Mouse (Mus musculus) liver, embryonic 12.5 days (tissue): ENCODE results near the gene Gpatch2. TPM values are rescaled to one million over a fixed set of nuclear protein-coding genes. Genes with fewer than 3 reads are reported as not detected.
A peak's percentile ranks its signal among the peaks of the same experiment; 100 is the strongest.

Experiments used
- ATAC-seq: fragments of 200-750 bp; cut with Nextera tagmentation; 2 replicates; pipeline ENCODE4 v1.8.0; 2017; ENCODE audit warnings: moderate number of reproducible peaks, mild to moderate bottlenecking, moderate library complexity
- H3K27ac ChIP-seq: fragments of 300-500 bp; sonication (generic); 2 replicates; pipeline ENCODE4 v1.5.1; 2016; ENCODE audit warnings: mild to moderate bottlenecking
- H3K27me3 ChIP-seq: fragments of 300-500 bp; sonication (generic); replicated peaks from 2 replicates; pipeline ENCODE4 v1.6.1; 2016; ENCODE audit warnings: mild to moderate bottlenecking, moderate library complexity
- H3K36me3 ChIP-seq: fragments of 300-500 bp; sonication (generic); 2 replicates; pipeline ENCODE4 v1.6.1; 2016; ENCODE audit warnings: mild to moderate bottlenecking, moderate library complexity
- H3K4me1 ChIP-seq: fragments of 300-500 bp; sonication (generic); 2 replicates; pipeline ENCODE4 v1.6.1; 2016
- H3K4me2 ChIP-seq: fragments of 300-500 bp; sonication (generic); 2 replicates; pipeline ENCODE4 v1.6.1; 2016; ENCODE audit warnings: mild to moderate bottlenecking, moderate library complexity
- H3K4me3 ChIP-seq: fragments of 300-500 bp; sonication (generic); 2 replicates; pipeline ENCODE4 v1.5.1; 2016; ENCODE audit warnings: mild to moderate bottlenecking, moderate library complexity
- H3K9ac ChIP-seq: fragments of 300-500 bp; sonication (generic); 2 replicates; pipeline ENCODE4 v1.6.1; 2016; ENCODE audit warnings: mild to moderate bottlenecking, moderate library complexity
- H3K9me3 ChIP-seq: fragments of 300-500 bp; sonication (generic); replicated peaks from 2 replicates; pipeline ENCODE4 v1.6.1; 2016; ENCODE audit warnings: mild to moderate bottlenecking, moderate library complexity
- WGBS: fragments of 180-500 bp; shearing (Covaris S2); methylation state at CpG from one replicate; pipeline ENCODE4 v1.1.7; 2016; ENCODE audit not compliant: insufficient replicate concordance; 5-methylcytosine and 5-hydroxymethylcytosine counted together
- polyA plus RNA-seq: library from polyadenylated mRNA; unstranded; fragments of >200 nt; fragmentation: Nextera tagmentation; extraction: Ambion mirVana; gene quantifications from 2 replicates; pipeline ENCODE4 v1.2.1, GENCODE M21; 2016

The Gpatch2 gene
- polyA plus RNA-seq, 1 experiment from 2014 or later = 8.4 TPM

DNA sequence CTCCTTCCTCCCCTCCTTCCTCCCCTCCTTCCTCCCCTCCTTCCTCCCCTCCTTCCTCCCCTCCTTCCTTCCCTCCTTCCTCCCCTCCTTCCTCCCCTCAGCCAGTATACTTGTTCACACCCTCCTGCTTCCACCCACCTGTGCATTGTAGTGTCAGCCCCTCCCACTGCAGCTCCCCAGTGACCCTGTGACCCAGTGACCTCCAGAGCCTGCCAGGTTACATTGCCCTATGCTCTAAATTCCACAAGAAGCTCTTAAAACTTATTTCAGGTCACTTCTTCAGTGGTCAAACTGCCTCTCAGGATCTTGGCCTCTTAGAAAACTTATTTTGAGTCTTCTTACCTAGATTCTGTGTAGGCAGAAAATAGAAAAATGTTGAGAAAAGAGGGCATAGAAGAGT, 99.2 kb downstream of the Gpatch2 start:
- Histone ChIP-seq H3K9me3 (no peaks in the 10 kb centered on the region), H3K9ac (no peak overlapping the region), H3K27me3 (no peaks in the 10 kb centered on the region), H3K4me2 (no peak overlapping the region), H3K27ac (no peak overlapping the region), H3K4me1 (peaks cover 6% of the 10 kb centered on the region), H3K36me3 (peaks cover 4% of the 10 kb centered on the region; the same call in 1 of the 2 replicates), H3K4me3 (no peak overlapping the region)
- no peak for ATAC-seq

DNA sequence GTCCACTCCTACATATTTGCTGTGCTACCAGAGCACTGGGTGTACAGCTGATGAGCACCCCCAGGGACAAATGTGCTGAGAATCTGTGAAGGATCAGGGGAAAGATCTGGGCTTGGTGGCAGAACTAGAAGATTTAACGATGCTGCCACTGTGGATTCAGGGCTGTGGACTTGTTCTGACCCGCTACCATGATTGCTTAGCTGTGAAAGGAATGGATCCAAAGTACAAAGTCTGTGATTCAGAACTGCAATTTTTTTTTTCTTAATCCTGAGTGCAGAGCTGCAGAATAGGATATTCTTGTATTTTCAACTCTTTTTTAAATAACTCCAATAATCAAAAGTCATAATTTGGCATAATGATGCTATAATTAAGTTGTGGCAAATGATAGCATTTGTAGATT, 100.5 kb downstream of the Gpatch2 start:
- Histone ChIP-seq H3K27ac (no peak overlapping the region), H3K4me2 (no peak overlapping the region), H3K4me3 (no peak overlapping the region), H3K4me1 (peaks cover 6% of the 10 kb centered on the region), H3K9ac (no peak overlapping the region), H3K9me3 (no peaks in the 10 kb centered on the region), H3K27me3 (no peaks in the 10 kb centered on the region), H3K36me3 (peaks cover 4% of the 10 kb centered on the region; the same call in 1 of the 2 replicates)
- WGBS = 78% methylated on average over 2 of the region's 2 CpGs
- no peak for ATAC-seq

GRCm38 (mm10) chr1:187316555-187316954, 101.2 kb downstream of the Gpatch2 start:
- no peaks in the 10 kb centered on the region for H3K27me3 ChIP-seq
- H3K4me1 ChIP-seq = peaks cover 10% of the 10 kb centered on the region
- no peak overlapping the region for H3K27ac ChIP-seq
- no peak overlapping the region for H3K4me2 ChIP-seq
- 71% methylated on average over 8 of the region's 8 CpGs for WGBS
- ATAC-seq = no peak
- H3K4me3 ChIP-seq = no peak overlapping the region
- peaks cover 4% of the 10 kb centered on the region; the same call in 1 of the 2 replicates for H3K36me3 ChIP-seq
- H3K9ac ChIP-seq = no peak overlapping the region
- H3K9me3 ChIP-seq = no peaks in the 10 kb centered on the region

GRCm38 (mm10) chr1:187321814-187322213, 106.5 kb downstream of the Gpatch2 start:
- Histone ChIP-seq H3K4me2 (no peak overlapping the region), H3K9me3 (no peaks in the 10 kb centered on the region), H3K27ac (no peak overlapping the region), H3K9ac (no peak overlapping the region), H3K27me3 (no peaks in the 10 kb centered on the region), H3K4me3 (no peak overlapping the region), H3K36me3 (peaks cover under 1% of the 10 kb centered on the region; the same call in 1 of the 2 replicates), H3K4me1 (peaks cover 23% of the 10 kb centered on the region; the same call in 1 of the 2 replicates)
- peak; percentile 57; the same call in 1 of the 2 replicates for ATAC-seq
- WGBS = 29% methylated on average over 3 of the region's 3 CpGs

DNA sequence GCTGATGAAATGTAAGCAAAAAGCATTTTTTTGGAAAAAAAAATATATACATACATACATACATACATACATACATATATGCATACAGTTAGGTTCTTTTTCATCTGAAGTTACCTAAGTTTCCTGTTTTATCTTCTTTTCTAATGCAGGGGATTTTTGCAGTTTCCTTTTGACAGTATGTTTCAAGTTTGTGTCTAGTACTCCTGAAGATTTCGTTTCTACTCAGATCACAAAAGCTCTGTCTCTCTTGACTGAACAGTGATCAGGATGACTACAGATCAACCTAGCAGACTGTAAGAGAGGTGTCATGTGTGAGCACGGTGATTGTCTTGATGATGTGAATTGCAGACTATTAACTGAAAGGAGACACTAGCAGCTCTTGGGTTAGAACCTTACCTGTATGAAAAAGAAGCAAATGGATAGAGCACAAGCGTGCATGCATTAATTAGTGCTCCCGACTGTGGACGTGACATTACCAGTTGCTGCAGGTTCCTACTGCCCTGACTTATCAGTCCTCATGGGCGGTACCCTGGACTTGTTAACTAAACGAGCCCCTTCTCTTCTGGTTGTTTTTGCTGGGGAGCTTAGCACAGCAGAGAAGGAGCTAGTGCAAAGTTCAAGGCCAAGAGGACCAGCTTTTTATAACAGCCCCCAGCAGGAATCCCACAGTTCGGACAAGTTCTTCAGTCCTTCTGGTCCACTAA, 107.3 kb downstream of the Gpatch2 start:
- ATAC-seq = peak; percentile 53; the same call in 1 of the 2 replicates
- H3K9me3 ChIP-seq = no peaks in the 10 kb centered on the region
- peaks cover 23% of the 10 kb centered on the region; the same call in 1 of the 2 replicates for H3K4me1 ChIP-seq
- no peaks in the 10 kb centered on the region for H3K27me3 ChIP-seq
- no peaks in the 10 kb centered on the region; the same call in 1 of the 2 replicates for H3K36me3 ChIP-seq
- H3K4me2 ChIP-seq = no peak overlapping the region
- no peak overlapping the region for H3K9ac ChIP-seq
- no peak overlapping the region for H3K4me3 ChIP-seq
- 65% methylated on average over 8 of the region's 8 CpGs for WGBS
- H3K27ac ChIP-seq = no peak overlapping the region

DNA sequence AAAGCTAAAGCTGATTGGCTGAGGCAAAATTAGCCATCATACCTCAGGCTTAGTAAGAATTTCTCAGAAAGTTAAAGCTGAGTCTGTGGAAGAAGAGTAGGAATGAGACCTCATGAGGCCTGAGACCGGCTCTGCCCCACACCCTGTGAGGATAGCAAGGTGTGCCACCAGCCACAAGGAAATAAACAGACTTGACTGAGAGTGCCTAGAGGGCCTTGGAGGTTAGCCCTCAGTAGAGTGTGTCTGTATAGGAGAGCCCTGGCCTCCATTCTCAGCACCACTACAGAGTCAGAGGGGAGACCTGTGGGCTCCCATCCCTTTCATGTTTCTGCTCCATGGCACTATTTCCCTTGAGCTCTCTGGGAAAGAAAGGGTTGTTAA, 107.9 kb downstream of the Gpatch2 start:
- 84% methylated on average over 1 of the region's 1 CpGs for WGBS
- Histone ChIP-seq H3K36me3 (no peaks in the 10 kb centered on the region; the same call in 1 of the 2 replicates), H3K27me3 (no peaks in the 10 kb centered on the region), H3K27ac (no peak overlapping the region), H3K9me3 (no peaks in the 10 kb centered on the region), H3K4me2 (no peak overlapping the region), H3K9ac (no peak overlapping the region), H3K4me3 (no peak overlapping the region), H3K4me1 (peaks cover 23% of the 10 kb centered on the region; the same call in 1 of the 2 replicates)
- ATAC-seq = no peak

DNA sequence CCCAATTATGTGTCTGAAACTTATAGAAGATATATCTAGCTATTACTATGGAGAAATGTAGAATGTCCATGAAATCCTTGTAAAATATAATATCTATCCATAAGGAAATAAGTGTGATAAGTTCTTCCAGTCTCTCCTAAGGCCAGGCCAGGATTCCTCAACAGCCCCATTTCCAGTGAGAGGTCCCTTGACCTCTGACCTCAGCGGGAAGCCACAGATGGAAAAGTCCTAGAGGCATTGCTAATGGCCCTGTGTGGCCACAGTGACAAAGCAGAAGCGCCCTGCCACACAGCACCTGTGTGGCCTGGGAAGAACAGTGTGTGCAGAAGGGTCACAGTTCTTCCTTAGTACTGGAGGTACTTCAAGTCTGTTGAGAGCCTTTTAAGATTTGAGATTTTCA, 127.2 kb downstream of the Gpatch2 start:
- no peak for ATAC-seq
- Histone ChIP-seq H3K9ac (no peak overlapping the region), H3K4me1 (0 out of 2 replicates have a peak, but pooled peaks cover 11% of the 10 kb centered on the region), H3K27ac (no peak overlapping the region), H3K36me3 (no peaks in the 10 kb centered on the region; the same call in 1 of the 2 replicates), H3K27me3 (no peaks in the 10 kb centered on the region), H3K4me2 (no peak overlapping the region), H3K4me3 (no peak overlapping the region), H3K9me3 (no peaks in the 10 kb centered on the region)
- WGBS = 66% methylated on average over 2 of the region's 2 CpGs

GRCm38 (mm10) chr1:187345156-187345555, 129.8 kb downstream of the Gpatch2 start:
- Histone ChIP-seq H3K4me2 (no peak overlapping the region), H3K9me3 (no peaks in the 10 kb centered on the region), H3K4me1 (peaks cover 17% of the 10 kb centered on the region; the same call in 1 of the 2 replicates), H3K27ac (no peak overlapping the region), H3K4me3 (no peak overlapping the region), H3K9ac (no peak overlapping the region), H3K27me3 (no peaks in the 10 kb centered on the region), H3K36me3 (peaks cover 10% of the 10 kb centered on the region)
- ATAC-seq = no peak
- WGBS = 75% methylated on average over 5 of the region's 5 CpGs

DNA sequence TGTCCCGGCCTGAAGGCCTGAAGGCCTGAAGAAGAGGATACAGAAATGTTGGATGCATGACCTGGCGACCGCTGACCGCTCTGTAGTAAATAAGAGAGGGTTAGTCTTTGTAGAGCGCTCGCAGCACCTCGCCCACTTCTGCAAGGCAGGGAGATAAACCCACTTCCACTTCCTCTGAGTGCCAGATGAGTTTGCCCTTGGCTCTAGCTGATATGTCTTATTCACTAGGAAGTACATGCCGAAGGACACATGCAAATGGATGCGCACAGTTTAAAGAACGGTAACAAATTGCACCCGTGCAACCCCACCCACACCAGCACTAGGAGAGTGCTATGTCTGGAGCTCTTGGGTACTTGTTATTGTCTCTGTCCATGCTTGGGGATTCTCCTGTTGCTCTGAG, 131.6 kb downstream of the Gpatch2 start:
- Histone ChIP-seq H3K4me1 (peaks cover 17% of the 10 kb centered on the region; the same call in 1 of the 2 replicates), H3K4me2 (no peak overlapping the region), H3K27ac (no peak overlapping the region), H3K9me3 (no peaks in the 10 kb centered on the region), H3K9ac (no peak overlapping the region), H3K4me3 (no peak overlapping the region), H3K27me3 (no peaks in the 10 kb centered on the region), H3K36me3 (peaks cover 10% of the 10 kb centered on the region)
- 46% methylated on average over 11 of the region's 11 CpGs for WGBS
- ATAC-seq = peak; percentile 42

DNA sequence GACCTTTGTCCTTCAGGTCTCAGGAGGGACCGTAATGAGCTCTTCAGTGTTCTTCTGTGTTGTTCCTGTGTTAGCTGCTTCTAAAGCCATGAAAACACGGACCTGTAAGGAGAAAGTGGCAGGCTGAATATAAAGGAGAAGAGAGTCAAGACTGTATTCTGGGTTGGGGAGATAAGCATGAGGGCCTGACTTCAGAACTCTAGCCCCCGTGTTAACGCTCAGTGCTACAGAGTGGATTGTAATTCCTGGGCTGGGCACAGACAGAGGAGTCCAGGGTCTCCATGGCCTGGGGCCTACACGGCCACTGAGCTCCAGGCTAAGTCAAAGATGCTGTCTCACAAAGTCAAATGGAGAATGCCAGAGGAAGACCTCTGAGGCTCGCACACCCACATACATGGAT, 132.3 kb downstream of the Gpatch2 start:
- no peak overlapping the region for H3K9ac ChIP-seq
- peaks cover 10% of the 10 kb centered on the region for H3K36me3 ChIP-seq
- H3K27me3 ChIP-seq = no peaks in the 10 kb centered on the region
- WGBS = 51% methylated on average over 6 of the region's 6 CpGs
- H3K27ac ChIP-seq = no peak overlapping the region
- peaks cover 17% of the 10 kb centered on the region; the same call in 1 of the 2 replicates for H3K4me1 ChIP-seq
- no peak overlapping the region for H3K4me3 ChIP-seq
- H3K4me2 ChIP-seq = no peak overlapping the region
- H3K9me3 ChIP-seq = no peaks in the 10 kb centered on the region
- peak; percentile 43 for ATAC-seq

DNA sequence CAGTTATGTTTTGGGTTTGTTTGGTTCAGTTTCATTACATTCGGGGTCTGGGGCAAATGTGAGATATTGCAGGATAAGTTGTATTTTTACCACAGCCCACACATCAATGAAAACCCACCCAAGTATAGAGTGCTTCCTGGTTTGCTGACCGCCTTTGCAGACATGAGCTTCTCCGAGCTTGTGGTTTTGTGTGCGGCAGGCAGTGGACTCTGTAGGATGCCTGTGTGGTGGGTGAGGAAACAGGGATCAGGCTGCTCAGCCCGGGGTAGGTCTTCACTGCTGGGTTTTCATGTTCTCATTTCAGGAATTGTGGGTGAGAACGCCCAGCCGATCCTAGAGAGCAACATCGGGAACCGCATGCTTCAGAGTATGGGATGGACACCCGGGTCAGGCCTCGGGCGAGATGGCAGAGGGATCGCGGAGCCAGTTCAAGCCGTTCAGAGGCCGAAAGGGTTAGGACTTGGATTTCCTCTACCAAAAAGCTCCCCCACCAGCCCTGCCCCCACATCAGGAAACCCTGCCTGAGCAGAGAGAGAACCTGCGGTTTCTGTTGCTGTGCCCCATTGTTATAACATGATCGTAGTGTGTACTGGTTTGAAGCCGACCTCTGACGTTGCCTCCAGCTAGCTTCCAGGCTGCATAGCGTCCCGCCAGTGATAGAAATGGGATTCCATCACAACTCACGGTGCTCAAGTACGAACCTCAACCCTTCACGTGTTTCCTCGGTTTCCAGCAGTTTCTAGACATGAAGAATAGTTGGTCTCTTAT, 132.9 kb downstream of the Gpatch2 start:
- no peaks in the 10 kb centered on the region for H3K9me3 ChIP-seq
- no peak overlapping the region for H3K9ac ChIP-seq
- no peaks in the 10 kb centered on the region for H3K27me3 ChIP-seq
- H3K27ac ChIP-seq = no peak overlapping the region
- no peak overlapping the region for H3K4me3 ChIP-seq
- H3K4me1 ChIP-seq = peaks cover 17% of the 10 kb centered on the region; the same call in 1 of the 2 replicates
- H3K36me3 ChIP-seq = peaks cover 10% of the 10 kb centered on the region
- ATAC-seq = no peak
- peak overlapping the region; percentile 21; the same call in 1 of the 2 replicates for H3K4me2 ChIP-seq
- 65% methylated on average over 26 of the region's 26 CpGs for WGBS

DNA sequence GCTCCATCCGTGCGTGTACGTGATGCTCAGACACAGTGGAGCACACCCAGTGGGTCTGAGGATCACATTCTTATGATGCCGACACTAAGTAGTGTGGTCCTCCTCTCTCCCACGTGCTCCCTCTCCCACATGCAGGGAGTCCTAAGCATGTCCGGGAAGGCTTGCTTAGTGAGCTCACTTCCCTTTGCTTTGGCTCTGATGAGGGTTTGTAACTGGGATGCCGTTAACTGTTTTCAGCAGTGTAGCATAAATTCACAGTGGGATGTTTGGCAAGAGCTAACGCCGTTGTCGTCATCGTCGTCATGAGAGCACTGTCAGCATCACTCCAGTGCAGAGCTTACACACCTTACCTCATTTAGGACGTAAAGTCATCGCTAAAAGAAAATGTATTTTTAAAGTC, 133.6 kb downstream of the Gpatch2 start:
- H3K27me3 ChIP-seq = no peaks in the 10 kb centered on the region
- peaks cover 10% of the 10 kb centered on the region for H3K36me3 ChIP-seq
- 82% methylated on average over 14 of the region's 14 CpGs for WGBS
- H3K27ac ChIP-seq = no peak overlapping the region
- no peaks in the 10 kb centered on the region for H3K9me3 ChIP-seq
- peaks cover 17% of the 10 kb centered on the region; the same call in 1 of the 2 replicates for H3K4me1 ChIP-seq
- H3K4me2 ChIP-seq = no peak overlapping the region
- no peak overlapping the region for H3K4me3 ChIP-seq
- ATAC-seq = no peak
- H3K9ac ChIP-seq = no peak overlapping the region
